Mouse (Mus musculus): ENCODE measurements around the gene Psmb5.

- TF ChIP-seq CTCF (conservative IDR thresholded peaks at IDR 0.05 in 1 of 2, IDR thresholded peaks at IDR 0.05 in 1 of 2; ENCODE audit: low read depth in 2 of 2, low read length in 2 of 2), result no peak
- no peak for TF ChIP-seq POLR2AphosphoS2 (IDR thresholded peaks at IDR 0.05; ENCODE audit: low read depth, low read length)
- TF ChIP-seq POLR2A (IDR thresholded peaks at IDR 0.05; ENCODE audit: low read depth, low read length), result no peak
Measured at GRCm38 (mm10) chr14:54643011-54643410, 25.2 kb upstream of the Psmb5 start.
